ENCODE assay signal across 9 mouse cellular contexts in the genomic region with DNA sequence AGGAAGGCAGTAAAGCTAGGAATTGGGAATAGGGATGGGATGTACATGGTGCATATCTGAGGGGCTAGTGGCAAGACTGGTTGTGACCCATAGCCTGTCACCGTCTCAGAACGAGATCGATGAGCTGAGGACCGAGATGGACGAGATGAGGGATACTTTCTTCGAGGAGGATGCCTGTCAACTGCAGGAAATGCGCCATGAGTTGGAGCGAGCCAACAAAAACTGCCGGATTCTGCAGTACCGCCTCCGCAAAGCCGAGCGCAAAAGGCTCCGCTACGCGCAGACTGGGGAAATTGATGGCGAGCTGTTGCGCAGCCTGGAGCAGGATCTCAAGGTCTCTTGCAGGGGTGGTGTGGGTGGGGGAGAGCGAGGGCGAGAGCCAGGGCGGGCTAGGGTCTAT. TPM values are rescaled to one million over a fixed set of nuclear protein-coding genes. Genes with fewer than 3 reads are reported as not detected.
DNase-seq lines count a peak whose midpoint lies in the region; ATAC-seq and TF ChIP-seq lines count a peak whose summit lies in the region.
"Had no signal": no experiment of that assay in that cellular context is flagged by ENCODE, and none has a peak within 500 bp of the region (broad histone marks: within the 10 kb centered on the region; RNA-seq: fewer than 3 reads in every experiment).

No protein-coding gene starts in this region.

- DNase-seq in heart, embryonic 10.5 days (ENCODE audit: low spot score), result peak; percentile 74
- DNase-seq in heart, postnatal 4 days, result no peak
- peak; percentile 70 to 75 for DNase-seq in cerebellum, adult 18-20 months
- DNase-seq in forebrain, postnatal 0 days, result peak; percentile 78
- peak; percentile 79 to 88 for DNase-seq in left cerebral cortex, adult 18-20 months (ENCODE audit: low spot score in 2 of 2)
- no peak for DNase-seq in ovary, adult 18-20 months (ENCODE audit: low spot score)
- DNase-seq in liver, result no peak

- peak overlapping the region; percentile 66 for H3K4me3 ChIP-seq in heart, embryonic 10.5 days
- peak overlapping the region; percentile 83 for H3K4me3 ChIP-seq in forebrain, postnatal 0 days (ENCODE audit: low read depth, low read length)
- peak overlapping the region; percentile 76 for H3K4me3 ChIP-seq in neural tube, embryonic 15.5 days (replicated peaks)

- 0 out of 2 replicates have a peak, but pooled peaks have one; percentile 10 for TF ChIP-seq CTCF in forebrain, postnatal 0 days (IDR thresholded peaks at IDR 0.05; ENCODE audit: low read depth)

- peaks cover 61% of the 10 kb centered on the region for H3K27me3 ChIP-seq in heart, embryonic 10.5 days (ENCODE audit: insufficient read depth, poor library complexity, severe bottlenecking)
- no peaks in the 10 kb centered on the region for H3K27me3 ChIP-seq in forebrain, postnatal 0 days (ENCODE audit: insufficient read depth, low read length)
- no peaks in the 10 kb centered on the region for H3K27me3 ChIP-seq in neural tube, embryonic 15.5 days (replicated peaks)

- peak overlapping the region; percentile 79 for H3K4me2 ChIP-seq in forebrain, postnatal 0 days (ENCODE audit: low read depth)
- H3K4me2 ChIP-seq in neural tube, embryonic 15.5 days, result peak overlapping the region; percentile 65

- no peak overlapping the region for H3K27ac ChIP-seq in heart, embryonic 10.5 days
- peak overlapping the region; percentile 97 for H3K27ac ChIP-seq in forebrain, postnatal 0 days (ENCODE audit: low read depth, low read length)
- H3K27ac ChIP-seq in neural tube, embryonic 15.5 days (replicated peaks), result peak overlapping the region; percentile 94

- no peaks in the 10 kb centered on the region for H3K9me3 ChIP-seq in heart, embryonic 10.5 days
- H3K9me3 ChIP-seq in forebrain, postnatal 0 days (ENCODE audit: low read length), result no peaks in the 10 kb centered on the region
- no peaks in the 10 kb centered on the region for H3K9me3 ChIP-seq in neural tube, embryonic 15.5 days (replicated peaks)

- H3K36me3 ChIP-seq in heart, embryonic 10.5 days, result no peaks in the 10 kb centered on the region
- peaks cover 7% of the 10 kb centered on the region; the same call in 1 of the 2 replicates for H3K36me3 ChIP-seq in forebrain, postnatal 0 days (ENCODE audit: insufficient read depth)
- H3K36me3 ChIP-seq in neural tube, embryonic 15.5 days, result peaks cover 7% of the 10 kb centered on the region

- peak overlapping the region; percentile 87 for H3K9ac ChIP-seq in forebrain, postnatal 0 days
- H3K9ac ChIP-seq in neural tube, embryonic 15.5 days (replicated peaks), result peak overlapping the region; percentile 77

- 2% methylated on average over 21 of the region's 21 CpGs for WGBS in heart, embryonic 10.5 days
- WGBS in forebrain, postnatal 0 days, result 2% methylated on average over 21 of the region's 21 CpGs
- WGBS in neural tube, embryonic 15.5 days, result under 1% methylated on average over 21 of the region's 21 CpGs

- peaks cover 28% of the 10 kb centered on the region for H3K4me1 ChIP-seq in heart, embryonic 10.5 days
- peaks cover 11% of the 10 kb centered on the region; the same call in 1 of the 2 replicates for H3K4me1 ChIP-seq in forebrain, postnatal 0 days (ENCODE audit: insufficient read depth)
- H3K4me1 ChIP-seq in neural tube, embryonic 15.5 days, result peaks cover 34% of the 10 kb centered on the region

- no peak for ATAC-seq in forebrain, postnatal 0 days
- no peak for ATAC-seq in neural tube, embryonic 15.5 days (ENCODE audit: low FRiP score)

RNA-seq across cellular contexts. Expression of a gene that starts 4.4 kb away (rescaled TPM):
- 0.36 and 0.82 TPM in 2 replicates for polyA plus RNA-seq in heart, embryonic 10.5 days (2016; fragmentation: Nextera tagmentation; extraction: Ambion mirVana)
- under 1 TPM in 1 of 2 experiments, not detected in 1; 0.25 TPM for total RNA-seq in heart, postnatal 4 days (2021)
- 176 and 180 TPM in 2 replicates for total RNA-seq in forebrain, postnatal 0 days (2014; rRNA removed)
- 73.3 and 129 TPM in 2 replicates for polyA plus RNA-seq in forebrain, postnatal 0 days (2015; fragmentation: Nextera tagmentation; extraction: Ambion mirVana)
- 100 to 1,000 TPM; 169 to 170 TPM for total RNA-seq in left cerebral cortex, adult 18-20 months (2021)
- polyA plus RNA-seq in neural tube, embryonic 15.5 days (2015; fragmentation: Nextera tagmentation; extraction: Ambion mirVana), result 107 and 125 TPM in 2 replicates

RNA-seq across cellular contexts. Expression of a gene that starts 50.7 kb away (rescaled TPM):
- not detected in 2 replicates for polyA plus RNA-seq in heart, embryonic 10.5 days (2016; fragmentation: Nextera tagmentation; extraction: Ambion mirVana)
- total RNA-seq in heart, postnatal 4 days (2021), result not detected
- total RNA-seq in forebrain, postnatal 0 days (2014; rRNA removed), result 33.2 and 38.7 TPM in 2 replicates
- 11.0 and 17.0 TPM in 2 replicates for polyA plus RNA-seq in forebrain, postnatal 0 days (2015; fragmentation: Nextera tagmentation; extraction: Ambion mirVana)
- total RNA-seq in left cerebral cortex, adult 18-20 months (2021), result 10 to 100 TPM; 17.1 to 28.3 TPM
- 6.1 and 8.5 TPM in 2 replicates for polyA plus RNA-seq in neural tube, embryonic 15.5 days (2015; fragmentation: Nextera tagmentation; extraction: Ambion mirVana)
- polyA plus RNA-seq: small intestine, adult 2 months had no signal

Comparison
In these comparisons a context has a peak if more than half of its experiments do, and no peak if none do; other contexts are left out.
1. DNase-seq: peak in heart, embryonic 10.5 days (single experiment), cerebellum, adult 18-20 months (2 of 2), forebrain, postnatal 0 days (single experiment) and left cerebral cortex, adult 18-20 months (2 of 2); none in heart, postnatal 4 days (single experiment), ovary, adult 18-20 months (single experiment) and liver (single experiment).
2. RNA of a gene that starts 4.4 kb away (total RNA-seq): 176 to 180 TPM in forebrain, postnatal 0 days and 169 to 170 TPM in left cerebral cortex, adult 18-20 months; 0.25 TPM in heart, postnatal 4 days; every median in the first group is over 100 times any median in the second.
3. RNA of a gene that starts 50.7 kb away (total RNA-seq): 33.2 to 38.7 TPM in forebrain, postnatal 0 days and 17.1 to 28.3 TPM in left cerebral cortex, adult 18-20 months; not detected in heart, postnatal 4 days; every median in the first group is over 10 times any median in the second.
4. Peak in every context shown above with its lines, with median percentiles within 50 percentile points of each other: H3K4me3 ChIP-seq.